Mouse (Mus musculus) layer of hippocampus, adult 8-10 months (tissue): Measurements from ENCODE around the gene Stat5a. TPM values are rescaled to one million over a fixed set of nuclear protein-coding genes. Genes with fewer than 3 reads are reported as not detected.

Source experiments
- DNase-seq, 2 experiments: peaks; one replicate each; pipeline ENCODE4 v3.0.0; 2022; ENCODE audit warnings: low spot score in 2 of 2
- total RNA-seq, 4 experiments: library from RNA; stranded (reverse); gene quantifications; 2 replicates each; pipeline ENCODE4 v1.2.4; 2022

Gene Stat5a
- total RNA-seq, 4 experiments from 2014 or later: 2.5 to 3.8 (median 2.8) TPM

GRCm38 (mm10) chr11:100836923-100837702, 22.0 kb upstream of the Stat5a start:
- DNase-seq: no peak

DNA sequence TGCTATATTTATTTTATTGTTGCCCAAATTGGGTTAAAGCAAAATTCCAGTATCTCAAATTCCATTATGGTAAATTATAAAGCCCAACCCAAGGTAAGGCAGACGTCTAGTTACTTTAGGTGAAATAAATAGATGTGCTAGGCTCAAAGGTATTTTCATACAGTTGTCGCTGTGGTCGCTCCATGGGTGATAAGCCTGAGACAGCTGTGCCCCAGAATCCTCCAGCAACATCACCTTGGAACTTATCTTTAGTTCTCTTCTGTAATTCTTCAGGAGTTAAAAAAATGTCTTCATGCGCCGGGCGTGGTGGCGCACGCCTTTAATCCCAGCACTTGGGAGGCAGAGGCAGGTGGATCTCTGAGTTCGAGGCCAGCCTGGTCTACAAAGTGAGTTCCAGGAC, 20.3 kb upstream of the Stat5a start:
- no peak for DNase-seq

DNA sequence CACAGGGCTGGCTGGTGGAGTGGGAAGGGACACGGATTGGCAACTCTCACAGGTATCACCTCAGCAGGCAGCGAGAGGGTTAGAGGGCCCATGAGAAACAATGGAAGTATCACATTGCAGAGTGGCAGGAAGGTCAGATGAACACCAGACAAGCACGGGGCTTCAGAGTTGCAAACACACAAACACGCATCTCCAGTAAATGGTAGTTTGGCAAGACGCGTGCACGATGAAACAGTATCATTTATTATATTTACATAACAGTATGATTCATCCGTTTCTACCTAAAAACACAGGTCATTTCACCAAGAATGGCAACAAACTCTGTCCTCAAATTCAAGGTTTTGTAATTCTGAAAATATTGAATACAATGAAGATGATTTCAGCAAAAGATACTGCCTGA, 19.6 kb upstream of the Stat5a start:
- DNase-seq: no peak

- DNase-seq: no peak
Measured at GRCm38 (mm10) chr11:100840866-100841265, 18.3 kb upstream of the Stat5a start.

- DNase-seq: no peak
Measured at GRCm38 (mm10) chr11:100842025-100842424, 17.1 kb upstream of the Stat5a start.

DNA sequence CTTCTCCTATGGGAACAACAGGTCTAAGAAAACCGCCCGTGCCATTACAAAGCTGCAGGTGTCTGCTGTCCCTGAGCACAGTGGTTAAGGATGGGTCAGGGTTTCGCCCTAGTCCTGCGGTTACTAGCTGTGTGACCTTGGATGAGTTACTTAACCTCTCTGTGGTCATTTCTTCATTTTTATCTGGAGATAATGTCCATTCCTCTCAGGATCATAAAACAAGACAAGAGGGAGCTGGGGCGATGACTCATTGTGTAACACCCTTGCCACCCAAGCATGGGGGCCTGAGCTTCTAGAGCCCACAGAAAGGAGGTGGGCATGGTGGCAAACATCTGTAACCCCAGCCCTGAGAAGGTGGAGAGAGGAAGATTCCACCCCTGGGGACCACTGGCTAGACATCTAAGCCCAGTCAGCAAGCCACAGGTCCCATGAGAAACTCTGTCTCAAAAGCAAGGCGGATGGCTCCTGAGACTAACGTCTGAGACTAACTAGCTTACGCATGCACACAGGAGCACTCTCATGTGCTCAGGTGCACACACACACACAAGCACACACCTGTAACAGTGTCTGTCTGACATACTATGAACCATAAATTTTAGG, 16.0 kb upstream of the Stat5a start:
- no peak for DNase-seq

- no peak for DNase-seq
Measured at GRCm38 (mm10) chr11:100844121-100844520, 15.0 kb upstream of the Stat5a start.

DNA sequence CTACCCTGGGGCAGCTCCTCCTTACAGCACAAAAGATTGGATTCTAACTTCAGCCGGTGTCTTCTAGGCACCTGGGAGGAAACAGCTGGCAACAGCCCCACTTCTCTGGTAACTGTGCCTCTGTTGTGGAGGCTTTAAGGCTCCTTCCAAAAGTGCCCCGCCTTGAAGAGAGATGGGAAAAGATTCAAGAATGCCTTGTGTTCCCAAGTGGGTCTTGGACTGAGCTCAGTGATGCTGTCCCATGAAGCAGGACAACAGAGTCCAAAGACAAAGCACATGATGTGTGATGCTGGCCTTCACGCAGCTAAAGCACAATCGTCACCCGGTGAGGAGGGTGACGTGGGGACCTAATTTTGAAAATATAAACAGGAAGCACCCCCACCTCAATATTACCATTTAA, 13.4 kb upstream of the Stat5a start:
- DNase-seq: no peak

DNA sequence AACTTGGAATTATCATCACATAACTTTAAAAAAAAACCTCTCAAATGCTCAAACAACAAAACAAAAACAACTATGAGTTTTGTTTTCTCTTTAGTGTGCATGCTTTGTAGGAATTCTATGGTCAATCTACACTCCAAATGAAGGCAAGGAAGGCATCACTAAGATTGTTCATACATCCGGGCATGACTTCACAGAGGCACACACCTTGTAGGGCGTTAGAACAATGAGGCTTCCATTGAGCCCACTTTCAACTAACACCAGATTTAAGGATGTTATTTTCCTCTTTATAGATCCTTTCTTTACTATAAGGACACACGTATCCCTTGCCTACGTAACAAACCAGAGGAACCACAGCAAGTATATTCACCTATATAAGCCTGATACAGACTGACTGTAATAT, 11.6 kb upstream of the Stat5a start:
- no peak for DNase-seq

DNA sequence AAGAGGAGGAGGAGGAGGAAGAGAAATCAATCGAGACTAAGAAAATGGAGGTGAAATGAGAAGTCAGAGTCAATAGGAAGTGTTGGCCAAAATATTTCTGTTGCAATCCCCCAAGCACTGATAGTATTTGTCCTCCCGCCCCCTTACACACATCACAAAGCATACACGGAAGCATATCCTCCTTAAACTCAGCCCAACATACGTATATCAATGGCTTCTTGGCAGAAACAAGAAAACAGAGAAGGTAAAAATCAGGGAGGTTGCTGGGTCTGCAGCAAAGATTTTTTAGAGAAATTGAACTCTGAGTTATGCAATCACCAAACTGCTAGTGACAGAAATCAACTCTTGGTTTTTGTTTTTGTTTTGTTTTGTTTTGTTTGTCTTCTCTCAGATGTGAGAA, 11.1 kb upstream of the Stat5a start:
- DNase-seq: no peak

DNA sequence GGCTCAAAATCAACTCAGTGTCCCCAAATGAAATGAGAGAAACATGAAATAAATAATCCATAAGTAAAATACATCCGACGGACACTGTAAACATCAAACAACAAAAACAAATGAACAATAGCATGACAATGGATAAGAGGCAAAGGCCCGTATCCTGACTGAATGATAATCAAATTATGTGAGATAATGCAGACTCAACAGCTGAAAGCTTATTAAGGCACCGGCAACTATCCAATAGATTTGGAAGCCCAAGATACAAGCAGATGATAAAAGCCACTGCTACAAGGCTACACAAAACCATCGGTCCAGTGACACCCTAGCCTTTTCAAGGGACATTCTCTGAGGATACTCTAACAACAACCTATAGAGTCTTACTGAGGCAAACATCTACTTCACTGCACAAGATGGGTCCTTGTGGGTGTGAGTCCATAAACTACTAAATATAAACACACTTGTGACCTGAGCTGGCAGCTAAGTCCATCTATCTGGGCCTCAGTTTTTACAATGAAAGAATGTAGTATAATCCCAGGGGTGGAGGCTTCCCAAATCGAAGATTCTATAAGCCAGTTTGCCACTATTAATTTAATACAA, 10.3 kb upstream of the Stat5a start:
- no peak for DNase-seq

GRCm38 (mm10) chr11:100849456-100850037, 9.6 kb upstream of the Stat5a start:
- no peak for DNase-seq

DNA sequence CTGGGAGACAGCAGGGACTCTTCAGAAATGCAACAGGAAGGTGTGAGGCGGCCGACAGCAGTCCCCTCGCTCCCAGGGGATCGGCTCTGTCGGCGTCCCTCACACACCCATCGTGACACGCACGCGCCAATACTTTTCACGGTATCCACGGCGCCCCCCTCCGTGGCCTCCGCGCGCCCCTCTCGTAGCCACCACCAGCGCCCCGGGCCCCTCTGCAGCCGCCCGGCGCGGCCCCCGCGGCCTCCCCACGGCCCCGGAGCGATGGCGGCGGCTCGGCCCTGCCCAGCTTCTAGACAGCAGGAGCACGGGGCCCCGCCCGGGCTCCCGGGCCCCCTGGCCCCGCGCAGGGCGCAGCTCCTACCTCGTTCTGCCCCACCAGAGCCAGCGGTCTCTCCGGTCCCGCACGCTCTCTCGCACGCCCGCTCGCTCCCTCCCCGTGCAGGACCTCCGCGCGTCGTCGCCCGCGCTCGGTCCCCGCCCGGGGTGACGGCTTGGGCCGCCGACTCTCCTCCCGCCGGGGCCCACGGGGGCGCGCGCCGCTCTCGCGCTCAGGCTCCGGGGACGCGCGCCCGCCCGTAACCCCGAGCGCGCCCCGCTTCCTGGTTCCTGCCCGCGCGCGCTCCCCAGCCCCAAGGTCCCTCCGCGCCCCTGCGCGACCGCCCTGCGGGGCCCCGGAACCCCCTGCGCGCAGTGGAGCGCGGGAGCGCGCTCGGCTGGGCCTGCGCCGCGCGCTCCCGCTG, 8.9 kb upstream of the Stat5a start, which contains the start of gene Stat5b:
TSS of gene Stat5b (minus strand) at position 687 of the 740 bp plus-strand sequence.
- peak in 1 of 2 experiments; percentile 16 for DNase-seq

DNA sequence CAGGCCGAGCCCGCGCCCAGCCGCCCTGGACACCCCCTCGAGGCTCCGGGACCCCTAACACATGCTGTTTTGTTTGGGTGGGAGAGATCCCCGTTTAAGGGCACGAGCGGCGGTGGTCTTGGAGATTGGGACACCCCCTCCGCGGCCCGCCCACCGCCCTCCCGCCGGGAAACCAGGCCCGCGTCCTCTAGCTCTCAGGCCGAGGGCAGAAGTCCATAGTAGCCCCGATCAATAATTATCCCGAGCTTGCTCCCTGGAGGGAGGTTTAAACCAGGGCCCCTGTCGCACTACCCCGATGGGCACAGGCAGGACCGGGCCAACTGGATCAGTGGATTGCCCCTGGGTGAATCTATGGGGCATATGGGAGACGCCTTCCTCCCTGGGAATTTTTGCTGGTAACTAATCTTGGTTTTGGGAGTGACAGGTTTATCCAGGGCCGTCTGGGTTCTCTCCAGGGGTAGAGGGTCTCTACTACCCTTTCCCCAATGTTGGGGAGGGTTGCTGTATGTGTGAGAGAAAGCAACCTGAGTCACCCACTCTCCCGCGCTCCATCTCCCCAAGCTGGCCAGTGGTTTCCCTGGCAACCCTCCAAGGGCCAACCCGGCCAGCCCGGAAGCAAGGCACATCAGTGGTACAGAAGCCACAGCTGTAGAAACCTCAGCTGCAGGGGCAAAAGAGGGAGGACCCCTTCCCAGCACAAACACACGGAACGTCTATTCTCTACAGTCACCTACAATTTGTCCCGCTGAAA, 8.2 kb upstream of the Stat5a start:
- peak in 1 of 2 experiments; percentile 19 for DNase-seq

- DNase-seq: no peak
Measured at GRCm38 (mm10) chr11:100852088-100852487, 7.1 kb upstream of the Stat5a start.

GRCm38 (mm10) chr11:100853018-100853417, 6.1 kb upstream of the Stat5a start:
- DNase-seq: no peak

DNA sequence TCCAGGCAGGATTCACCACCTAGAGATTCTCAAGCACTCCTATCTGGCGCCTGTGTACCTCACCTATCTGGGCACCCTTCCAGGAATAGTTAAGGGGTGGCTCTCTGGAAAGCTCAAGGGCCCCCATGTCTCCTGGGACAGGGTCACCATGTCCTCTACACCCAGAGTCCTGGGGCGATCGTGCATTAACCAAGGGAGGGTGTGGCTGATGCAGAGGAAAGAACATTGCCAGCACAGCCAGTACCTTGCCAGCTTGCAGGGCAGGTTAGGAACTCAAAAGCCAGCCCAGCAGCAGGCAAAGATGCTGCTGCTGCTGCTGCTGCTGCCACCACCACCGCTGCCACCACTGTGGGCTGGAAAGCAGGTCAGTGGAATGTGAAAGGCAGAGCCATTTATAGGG, 4.9 kb upstream of the Stat5a start:
- no peak for DNase-seq

GRCm38 (mm10) chr11:100855178-100855577, 4.0 kb upstream of the Stat5a start:
- DNase-seq: no peak

DNA sequence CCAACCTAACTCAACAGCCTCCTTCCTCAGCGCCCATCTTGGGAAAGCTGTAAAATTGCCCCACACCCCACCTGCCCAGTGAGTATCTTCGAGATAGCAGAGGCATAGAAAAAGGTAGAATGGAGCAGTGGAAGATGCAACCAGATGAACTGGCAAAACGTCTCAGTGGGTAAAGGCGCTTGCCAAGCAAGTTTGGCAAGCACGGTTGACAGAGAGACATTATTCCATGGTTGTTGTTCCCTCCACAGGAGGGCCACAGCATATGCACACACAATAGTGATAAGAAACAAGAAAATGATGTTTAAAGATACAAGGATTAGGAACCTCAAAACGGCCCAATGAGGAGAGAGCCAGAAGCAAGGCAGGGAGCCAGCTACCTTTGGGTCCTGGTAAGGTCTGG, 1.2 kb upstream of the Stat5a start:
- DNase-seq: no peak

- DNase-seq: no peak
Measured at GRCm38 (mm10) chr11:100859579-100860075, 476 bp downstream of the Stat5a start.
